Mouse (Mus musculus) skeletal muscle tissue, adult 2 months (tissue): Measurements from ENCODE around the gene Txnrd2.

Experiments
- DNase-seq: peaks from one replicate; pipeline ENCODE4 v3.0.0-alpha.2; 2012; ENCODE audit warnings: low read depth, low spot score

Gene Txnrd2

DNA sequence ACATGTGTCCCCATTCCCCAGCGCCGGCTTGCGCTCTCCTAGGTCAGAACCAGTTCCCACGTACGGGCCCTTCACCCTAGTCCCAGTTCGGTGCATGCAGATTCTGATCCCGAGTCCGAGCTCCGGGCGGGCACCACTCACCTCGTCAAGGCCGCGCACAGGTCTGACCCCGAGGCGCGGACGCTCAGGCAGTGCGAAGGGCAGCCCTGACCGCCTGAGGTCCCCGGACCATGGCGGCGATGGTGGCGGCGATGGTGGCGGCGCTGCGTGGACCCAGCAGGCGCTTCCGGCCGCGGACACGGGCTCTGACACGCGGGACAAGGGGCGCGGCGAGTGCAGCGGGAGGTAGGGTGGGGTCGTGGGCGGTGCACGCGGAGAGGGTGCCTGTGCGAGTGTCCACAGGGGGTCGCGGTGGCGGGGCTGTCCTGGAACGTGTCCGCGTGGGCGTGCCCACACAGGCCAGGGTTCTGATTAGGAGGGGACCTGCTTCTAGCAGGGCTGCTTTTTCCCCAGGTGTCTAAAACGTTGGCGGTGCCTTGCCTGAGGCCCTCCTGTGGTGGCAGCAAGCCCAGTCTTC, at the start of gene Txnrd2:
Gene Txnrd2 (plus strand): TSS at position 170 of the 577 bp plus-strand sequence.
- peak; percentile 44 for DNase-seq

DNA sequence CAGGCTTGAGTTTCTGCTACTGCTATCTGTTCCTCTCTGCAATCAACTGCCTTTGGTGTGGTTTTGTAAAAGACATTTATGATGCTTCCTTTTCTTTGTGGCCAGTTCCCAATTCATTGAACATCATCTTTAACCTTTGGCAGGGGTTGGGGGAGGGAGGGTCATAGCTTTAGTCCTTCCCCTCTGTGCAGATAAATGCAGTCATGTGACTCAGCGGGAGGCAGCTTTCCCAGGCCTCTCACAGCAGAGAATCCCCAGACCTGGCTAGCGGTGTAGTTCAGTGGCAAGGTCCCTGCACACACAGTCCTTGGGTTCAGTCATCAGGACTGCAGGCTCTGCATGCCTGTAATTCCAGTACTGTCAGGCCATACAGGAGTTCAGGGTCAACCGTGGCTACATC, 49.0 kb upstream of the Txnrd2 start:
- DNase-seq = no peak

DNA sequence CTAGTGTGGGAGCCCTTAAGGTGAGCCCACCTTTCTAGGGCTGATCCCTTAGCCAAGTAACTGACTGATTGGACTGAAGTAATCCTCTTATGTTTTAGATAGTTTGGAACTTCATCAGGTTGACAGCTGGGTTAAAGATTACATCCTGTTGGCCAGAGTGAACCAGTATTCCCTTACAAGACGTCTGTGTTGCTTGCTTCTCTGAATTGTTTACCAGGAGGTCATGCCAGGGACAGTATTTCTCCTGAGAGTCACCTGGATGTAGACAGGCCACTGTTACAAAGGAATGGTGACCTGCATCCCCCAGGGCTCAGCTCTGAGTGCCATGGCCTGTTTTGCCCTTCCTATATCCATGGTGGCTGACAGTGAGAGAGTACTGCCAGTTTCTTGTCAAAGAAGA, 47.7 kb upstream of the Txnrd2 start:
- no peak for DNase-seq

DNA sequence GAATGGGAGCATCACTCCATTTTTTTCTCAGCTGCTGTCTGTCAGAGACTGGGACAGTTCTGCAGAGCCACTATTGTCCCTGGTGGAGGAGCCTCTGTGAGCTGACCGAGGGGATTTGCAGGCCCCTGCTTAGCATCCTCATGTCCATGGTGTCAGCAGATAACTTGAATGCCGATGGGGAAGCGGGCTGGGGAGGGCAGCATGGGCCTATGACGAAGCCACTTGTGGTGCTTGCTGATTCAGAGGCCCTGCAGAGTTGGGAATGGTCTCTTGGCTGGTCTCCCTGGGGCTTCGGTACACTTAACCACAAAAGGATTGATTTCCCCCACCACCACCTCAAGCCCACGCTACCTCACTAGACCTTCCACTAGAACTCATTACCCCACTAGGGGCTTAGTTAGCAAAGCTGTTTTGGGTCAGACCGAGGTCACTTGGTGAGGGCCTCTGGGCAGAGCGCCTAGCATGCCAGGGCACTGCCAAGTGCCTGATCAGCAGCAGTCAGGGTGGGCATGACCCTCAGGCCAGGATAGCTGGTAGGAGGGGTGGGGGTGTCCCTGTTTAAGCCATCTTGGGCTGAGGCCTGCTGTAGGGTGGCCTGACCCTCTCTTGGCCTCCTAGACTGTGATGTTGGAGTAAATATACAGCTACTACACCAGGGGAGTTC, 46.7 kb upstream of the Txnrd2 start:
- DNase-seq = no peak

DNA sequence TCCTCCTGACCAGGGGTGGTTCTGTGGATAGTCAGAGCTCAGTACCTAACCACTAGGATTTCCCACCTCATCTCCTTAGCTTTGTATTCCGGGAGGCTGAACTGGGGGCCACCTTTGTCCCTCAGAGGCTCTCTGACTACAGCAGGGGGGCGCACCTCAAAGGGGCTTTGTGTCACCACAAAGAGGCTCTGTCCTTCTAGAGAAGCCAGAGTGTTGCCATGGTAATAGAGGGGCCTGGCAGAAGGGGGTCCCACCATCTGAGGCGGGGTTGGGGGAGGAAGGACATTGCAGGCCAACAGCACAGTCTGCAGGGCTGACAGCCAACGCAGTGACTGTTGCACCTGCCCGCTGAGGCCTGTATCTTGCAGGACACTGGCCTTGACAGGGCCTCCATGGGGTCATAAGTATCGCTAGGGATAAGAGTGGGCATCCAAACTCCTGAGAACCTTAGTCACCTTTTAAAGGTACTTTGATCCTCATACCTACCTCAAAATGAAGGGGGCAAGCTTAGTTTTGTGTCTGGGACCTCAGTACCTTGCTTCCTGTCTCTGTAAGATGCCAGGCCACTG, 45.6 kb upstream of the Txnrd2 start:
- DNase-seq = no peak

DNA sequence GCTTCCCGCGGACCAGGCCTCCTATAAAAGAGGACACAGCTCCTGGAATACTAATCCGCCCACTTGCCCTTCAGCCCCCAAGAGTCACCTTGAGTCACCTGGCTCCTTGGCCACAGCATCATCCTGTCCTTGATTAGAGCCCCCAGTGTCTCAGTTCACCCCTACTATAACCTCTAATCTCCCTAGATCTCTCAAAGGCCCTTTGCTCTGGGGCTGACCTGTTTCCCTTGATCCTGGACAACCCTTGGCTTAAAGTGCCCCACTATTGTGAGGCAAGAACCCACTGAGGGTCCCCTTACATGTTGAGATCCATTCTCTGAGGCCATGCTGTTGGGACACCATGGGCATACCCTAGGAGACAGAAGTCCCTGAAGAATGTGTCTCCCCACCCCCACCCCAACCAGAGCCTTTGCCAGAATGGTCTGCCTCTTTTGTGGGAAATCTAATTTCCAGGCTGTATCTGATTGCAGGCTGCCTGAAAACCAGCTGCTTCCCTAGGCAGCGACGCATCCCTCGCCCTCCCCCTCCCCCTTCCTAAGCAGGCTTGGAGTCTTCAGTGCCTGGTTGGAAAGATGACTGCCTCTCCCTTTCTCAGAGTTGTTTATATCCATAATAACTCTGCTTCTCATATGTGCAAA, 44.4 kb upstream of the Txnrd2 start:
- no peak for DNase-seq

DNA sequence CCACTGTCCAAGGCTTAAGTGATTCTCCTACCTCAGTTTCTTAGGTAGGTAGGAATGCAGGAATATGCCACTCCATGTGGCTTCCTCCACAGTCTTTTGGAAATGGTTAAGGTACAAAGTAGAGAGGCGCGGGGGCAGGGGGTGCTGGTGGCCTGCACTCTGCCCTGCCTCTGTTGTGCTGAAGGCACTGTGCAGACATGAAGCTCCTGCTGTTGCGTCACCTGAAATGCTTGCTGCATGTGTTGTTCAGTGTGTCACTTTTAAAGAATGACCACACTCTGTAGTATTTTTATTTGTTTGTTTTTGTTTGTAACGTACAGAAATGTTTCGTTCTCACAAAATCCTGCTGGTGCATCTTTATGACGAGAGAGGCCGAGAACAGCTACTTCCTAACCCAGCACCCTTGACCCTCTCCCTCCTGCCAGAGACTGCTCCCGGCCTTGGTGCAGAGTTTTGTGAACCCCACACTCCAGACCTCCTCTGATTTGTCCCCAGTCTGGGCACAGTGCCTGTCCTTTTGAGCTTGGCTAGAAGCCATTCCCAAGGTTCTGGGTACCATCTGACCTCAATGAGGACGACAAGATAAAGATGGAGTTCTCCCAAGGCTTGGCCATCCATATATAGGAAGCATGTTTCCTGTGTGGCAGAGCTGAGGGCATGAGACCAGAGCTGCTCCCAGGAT, 43.0 kb upstream of the Txnrd2 start:
- DNase-seq = no peak

DNA sequence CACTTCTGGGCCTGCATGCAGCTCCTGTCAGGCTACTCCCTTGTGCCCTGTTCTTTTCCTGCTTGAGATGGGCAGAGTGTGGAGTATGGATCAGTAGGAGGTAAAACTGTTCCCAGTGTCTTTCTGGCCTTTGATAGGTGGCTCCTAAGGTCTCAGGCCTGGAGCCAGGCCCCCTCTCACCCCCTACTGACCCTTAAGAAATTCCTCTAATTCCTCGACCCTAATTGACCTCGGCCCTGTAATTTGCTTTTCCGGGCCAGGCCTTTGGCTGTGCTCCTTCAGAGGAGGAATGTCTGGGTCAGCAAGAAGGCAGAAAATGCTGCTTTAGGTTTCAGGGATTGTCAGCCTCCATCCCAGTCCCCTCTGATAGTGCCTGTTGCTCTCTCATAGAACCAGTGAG, 42.4 kb upstream of the Txnrd2 start:
- no peak for DNase-seq

DNA sequence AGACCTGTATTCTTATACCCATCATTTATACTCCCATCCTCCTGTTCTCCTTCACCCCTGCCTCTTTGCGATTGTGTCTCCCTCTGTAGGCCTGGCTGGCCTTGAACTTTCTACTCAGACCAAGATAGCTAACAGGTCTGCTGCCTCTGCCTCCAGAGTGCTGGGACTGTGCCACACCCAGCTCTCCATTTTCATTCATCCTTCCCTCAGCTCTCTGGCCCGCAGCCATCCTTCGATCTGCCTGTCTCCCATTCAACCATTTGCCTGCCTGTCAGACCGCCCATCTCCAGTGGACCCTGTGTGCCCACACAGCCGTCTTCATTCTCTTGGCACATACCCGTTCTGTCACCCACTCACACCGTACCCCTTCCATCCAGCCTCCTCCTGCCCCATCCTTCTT, 42.0 kb upstream of the Txnrd2 start:
- DNase-seq = no peak

DNA sequence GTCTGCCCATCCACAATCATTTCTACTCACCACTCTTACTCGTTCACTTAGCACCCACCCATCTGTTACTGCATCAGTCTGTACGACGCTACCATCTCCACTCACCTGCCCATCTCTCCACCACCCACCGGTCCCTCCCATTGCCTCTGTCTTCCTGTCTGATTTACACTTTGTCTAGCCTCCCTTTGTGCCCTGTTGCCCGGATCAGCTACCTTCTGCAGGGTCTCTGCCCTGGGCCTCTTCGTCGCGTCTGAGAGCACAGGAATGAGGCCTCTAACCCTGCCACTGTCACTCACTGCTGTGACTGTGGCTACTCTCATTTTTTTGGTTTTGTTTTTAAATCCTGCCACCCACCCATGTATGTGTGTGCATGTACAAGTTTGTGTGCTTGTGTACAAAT, 41.5 kb upstream of the Txnrd2 start:
- DNase-seq = no peak

DNA sequence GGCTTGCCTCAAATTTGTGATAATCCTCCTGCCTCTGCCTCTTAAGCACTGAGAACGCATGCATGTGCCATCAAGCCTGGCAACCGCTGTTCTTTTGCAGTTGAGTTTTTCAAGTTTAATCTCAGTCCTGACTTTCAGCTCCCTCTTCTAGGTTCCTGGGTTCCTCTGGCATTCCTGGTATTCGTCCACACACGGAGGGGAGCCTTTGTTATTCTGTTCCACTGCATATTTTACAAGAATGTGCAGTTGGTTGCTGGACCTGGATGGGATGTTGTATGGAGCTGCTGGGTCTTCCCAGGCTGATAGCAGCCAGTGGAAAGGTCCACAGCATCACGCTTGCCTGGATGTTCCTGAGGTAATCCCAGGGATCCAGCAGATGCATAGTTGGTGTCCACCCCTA, 40.8 kb upstream of the Txnrd2 start:
- no peak for DNase-seq

DNA sequence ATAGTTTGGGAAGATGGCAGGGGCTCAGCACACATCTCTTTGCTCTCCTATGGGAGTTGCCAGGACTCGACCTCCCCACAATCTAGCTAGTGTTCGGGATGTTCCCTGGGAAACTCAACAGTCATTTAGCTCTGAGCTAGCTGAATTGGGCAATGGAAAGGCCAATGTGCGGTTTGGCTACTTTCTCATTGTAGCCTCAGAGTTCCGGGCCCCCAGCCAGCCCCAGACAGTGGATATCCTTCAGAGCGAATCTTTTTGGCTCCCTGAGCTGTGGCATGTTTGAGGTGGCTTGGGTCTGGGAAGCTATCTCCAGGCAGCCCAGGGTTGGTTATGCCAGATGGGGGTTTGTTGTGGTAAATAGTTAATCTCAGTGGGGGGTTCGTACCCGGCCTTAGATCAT, 39.7 kb upstream of the Txnrd2 start:
- peak; percentile 62 for DNase-seq

DNA sequence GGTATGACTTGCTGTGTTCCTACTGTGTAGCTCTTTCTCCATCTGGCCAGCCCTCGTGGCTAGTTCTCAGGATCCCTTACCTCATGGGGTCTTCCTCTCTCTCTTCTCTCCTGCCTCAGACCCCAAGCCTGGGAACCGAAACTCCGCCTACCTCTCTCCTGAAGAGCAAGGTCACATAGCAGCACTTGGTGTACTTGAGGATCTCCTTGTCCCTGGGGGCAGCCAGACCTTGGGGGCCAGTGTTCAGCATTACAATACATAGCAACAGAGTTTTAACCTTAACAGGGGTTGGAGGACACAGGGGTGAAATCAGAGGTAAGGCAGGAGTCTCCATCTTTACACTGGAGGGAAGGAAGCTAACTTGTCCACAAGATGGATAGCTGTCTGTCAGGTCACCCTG, 39.2 kb upstream of the Txnrd2 start:
- DNase-seq = no peak

DNA sequence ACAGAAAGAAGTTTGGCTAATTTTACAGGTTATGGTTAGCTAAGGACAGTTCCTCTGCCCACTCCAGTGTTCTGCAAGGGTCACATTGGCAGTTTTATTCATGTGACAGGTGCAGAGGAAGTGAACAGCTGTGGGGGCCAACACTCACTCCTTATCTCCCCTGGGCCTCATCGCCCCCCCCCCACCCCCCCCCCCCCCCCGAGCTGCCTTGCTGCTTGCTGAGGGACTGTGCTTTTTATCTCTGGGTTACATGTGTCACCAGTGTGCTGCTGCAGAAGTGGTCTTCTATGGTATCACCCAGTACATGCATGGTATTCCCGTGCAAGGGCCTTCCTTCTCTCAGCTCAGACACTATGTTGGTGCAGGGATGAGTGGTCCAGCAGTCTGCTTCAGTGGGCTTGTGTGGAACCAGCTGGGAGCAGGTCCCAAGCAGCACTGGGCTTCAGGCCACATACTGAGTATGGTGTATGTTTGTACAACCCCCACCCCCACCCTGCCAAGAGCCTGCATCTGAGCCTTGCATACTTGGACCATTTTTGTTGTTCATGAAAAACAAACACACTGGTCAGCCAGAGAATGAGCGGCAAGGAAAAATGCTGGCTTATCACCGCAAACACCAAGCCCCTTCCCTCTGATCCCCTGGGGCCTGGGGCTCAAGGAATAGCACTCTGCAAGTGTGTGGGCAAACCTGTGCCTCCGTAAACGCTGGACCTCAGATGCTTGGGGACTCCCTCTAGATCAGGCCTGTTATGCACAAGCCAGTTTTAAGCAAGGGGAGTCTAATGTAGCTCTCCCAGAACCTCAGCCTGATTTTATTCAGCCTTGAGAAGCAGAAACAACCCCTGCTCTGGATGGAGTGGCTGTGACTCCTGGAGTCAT, 38.2 kb upstream of the Txnrd2 start:
- DNase-seq = no peak

DNA sequence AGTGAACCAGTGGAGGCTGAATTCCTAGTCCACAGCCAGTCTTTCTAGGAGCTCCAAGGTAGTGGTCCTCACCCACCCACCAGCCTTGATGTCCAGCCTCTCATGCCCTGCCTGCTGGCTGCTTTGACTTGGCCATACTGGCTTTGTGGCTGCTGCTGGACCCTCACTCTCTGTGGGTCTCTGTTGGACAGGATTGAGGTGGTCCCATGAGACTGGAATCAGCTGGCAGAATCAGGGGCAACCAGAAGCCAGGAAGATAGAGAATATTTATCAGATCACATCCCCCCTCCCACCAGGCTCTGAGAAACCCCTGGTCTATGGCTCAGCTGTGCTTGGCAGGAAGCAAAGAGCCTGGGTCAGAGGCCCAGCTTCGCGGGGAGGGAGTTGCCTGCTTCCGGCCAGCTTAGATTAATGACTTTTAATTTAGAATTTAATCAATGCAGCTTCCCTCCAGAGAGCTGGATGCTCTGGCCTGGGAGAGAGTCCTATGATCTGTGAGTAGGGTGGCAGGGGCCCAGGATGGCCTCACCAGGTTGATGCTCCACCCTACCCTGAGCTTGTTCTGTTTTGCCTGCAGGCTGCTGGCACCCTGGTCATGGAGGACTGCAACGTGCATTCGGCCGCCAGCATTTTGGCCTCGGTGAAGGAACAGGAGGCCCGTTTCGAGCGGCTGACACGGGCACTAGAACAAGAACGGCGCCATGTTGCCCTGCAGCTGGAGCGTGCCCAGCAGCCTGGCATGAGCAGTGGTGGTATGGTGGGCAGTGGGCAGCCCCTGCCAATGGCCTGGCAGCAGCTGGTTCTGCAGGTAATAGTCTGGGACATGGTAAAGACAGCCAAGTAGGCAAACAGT, 37.4 kb upstream of the Txnrd2 start:
- no peak for DNase-seq

DNA sequence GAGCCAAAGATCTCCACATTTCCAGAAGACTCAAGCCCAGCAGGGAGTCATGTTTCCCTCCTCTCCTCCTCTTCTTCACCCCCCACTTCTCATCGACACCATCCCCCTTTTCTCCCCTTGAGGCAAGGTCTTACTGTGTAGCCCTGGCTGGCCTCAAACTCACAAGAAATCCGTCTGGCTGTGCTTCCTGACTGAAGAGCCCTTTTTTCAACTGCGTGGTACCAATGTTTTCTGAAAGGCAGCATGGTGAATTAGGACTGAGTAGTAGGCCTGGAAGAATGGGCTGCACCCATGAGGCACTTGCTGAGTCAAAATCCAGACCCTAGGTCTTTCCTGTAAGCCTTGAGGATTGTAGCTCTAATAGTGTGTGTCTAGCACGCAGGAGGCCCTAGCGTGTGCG, 35.8 kb upstream of the Txnrd2 start:
- no peak for DNase-seq

DNA sequence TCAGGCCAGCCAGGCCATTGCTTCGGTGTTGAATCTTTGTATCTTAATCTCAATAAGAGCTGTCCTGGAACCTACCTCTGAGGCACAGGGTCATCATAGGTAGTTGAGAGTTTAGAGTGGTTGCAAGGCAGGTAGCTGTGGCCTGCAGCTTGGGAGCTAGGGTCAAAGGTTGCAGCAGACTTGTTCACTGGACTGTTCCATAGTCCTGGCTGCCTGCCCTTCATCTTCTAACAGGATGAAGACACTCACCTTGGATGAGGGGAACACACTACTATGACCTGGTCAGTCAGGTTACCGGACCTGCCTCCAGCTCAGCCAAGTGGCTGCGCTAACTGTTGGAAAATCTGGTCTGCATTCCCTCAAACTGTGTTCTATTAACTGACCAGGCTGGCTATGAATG, 35.1 kb upstream of the Txnrd2 start:
- no peak for DNase-seq

DNA sequence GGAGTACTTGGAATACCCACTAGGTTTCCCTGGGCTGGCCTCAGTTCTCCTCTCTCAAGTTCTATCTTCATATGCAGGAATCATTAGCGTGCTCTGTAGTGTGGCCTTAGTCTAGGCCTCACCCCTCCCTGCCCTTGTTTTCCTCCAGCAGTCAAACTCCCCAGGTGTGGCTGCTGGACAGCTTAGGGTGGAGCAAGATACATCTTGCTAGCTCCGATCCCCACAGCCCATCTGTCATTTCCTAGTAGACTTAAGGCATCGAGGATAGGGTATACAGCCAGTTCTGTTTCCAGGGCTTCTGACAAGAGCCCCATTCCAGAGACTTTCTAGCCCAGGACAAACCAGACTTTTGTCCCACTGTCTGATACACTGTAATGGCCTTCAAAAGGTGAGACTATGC, 34.5 kb upstream of the Txnrd2 start:
- DNase-seq = no peak

DNA sequence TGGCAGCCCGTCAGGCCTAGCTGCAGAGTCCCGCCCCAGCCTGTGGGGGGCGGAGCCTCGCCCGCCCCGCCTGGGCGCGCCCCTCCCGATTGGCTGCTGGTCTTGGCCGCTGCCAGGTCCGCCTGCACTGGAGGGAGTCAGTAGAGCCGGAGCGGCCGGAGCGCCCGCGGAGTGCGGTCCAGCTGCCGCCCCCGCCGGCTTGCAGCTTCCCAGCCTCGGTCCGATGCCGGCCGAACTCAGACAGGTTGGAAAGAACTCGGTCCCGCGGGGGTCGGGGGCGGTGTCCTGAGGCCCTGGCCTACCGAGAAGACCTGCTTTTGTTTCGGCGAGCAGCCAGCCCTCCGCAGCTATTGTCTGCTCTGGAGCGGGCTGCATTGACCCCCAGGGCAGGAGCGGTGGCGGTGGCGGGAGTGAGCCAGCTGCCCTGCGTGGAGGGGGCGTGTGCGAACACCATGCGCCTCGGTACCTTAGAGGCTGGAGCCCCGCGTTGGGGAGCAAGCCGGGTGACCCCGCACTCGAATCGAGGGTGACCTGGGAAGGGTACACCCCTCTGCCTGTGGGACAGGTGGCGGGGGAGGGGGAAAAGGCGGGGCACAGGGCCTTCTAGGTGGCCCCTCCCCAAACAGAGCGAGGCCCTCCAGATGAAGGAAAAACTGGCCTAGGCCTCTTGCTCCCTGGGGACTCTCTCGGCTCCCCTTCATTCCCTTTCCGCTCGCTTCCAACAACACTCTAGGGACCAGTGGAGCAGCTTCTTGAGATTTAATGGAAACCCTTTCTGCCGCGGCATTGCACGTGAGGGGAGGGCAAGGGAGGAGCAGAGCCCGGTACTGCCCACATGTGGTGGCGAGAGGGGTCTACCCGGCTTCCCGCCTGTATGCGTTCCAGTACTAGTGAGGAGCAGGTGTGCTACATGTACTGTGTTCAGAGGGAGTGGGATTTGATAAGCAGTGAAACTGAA, 33.4 kb upstream of the Txnrd2 start:
- DNase-seq = peak; percentile 86
